Mouse (Mus musculus) bone marrow macrophage, adult 2 months (primary cell): ENCODE results near the gene Ece1. TPM values are rescaled to one million over a fixed set of nuclear protein-coding genes. Genes with fewer than 3 reads are reported as not detected.

Experiments used
- H3K27ac ChIP-seq: 2 replicates; pipeline ENCODE4 v1.5.1; 2012; ENCODE audit warnings: low read depth, low read length; ENCODE audit not compliant: insufficient read depth
- H3K4me1 ChIP-seq: 2 replicates; pipeline ENCODE4 v1.6.1; 2012; ENCODE audit warnings: low read length; ENCODE audit not compliant: control insufficient read depth, insufficient read depth
- H3K4me3 ChIP-seq: 2 replicates; pipeline ENCODE4 v1.5.1; 2012; ENCODE audit warnings: mild to moderate bottlenecking, low read length, moderate library complexity; ENCODE audit not compliant: insufficient read depth
- CTCF ChIP-seq: IDR thresholded peaks from 2 replicates; pipeline ENCODE4 v1.5.1; 2012; ENCODE audit warnings: low read depth, mild to moderate bottlenecking, low read length, moderate library complexity
- POLR2A ChIP-seq: IDR thresholded peaks from 2 replicates; pipeline ENCODE4 v1.6.1; 2012; ENCODE audit warnings: mild to moderate bottlenecking, low read depth, low read length, borderline replicate concordance
- polyA plus RNA-seq: library from polyadenylated mRNA; stranded (reverse); fragments of >200 nt; gene quantifications from 2 replicates; pipeline ENCODE4 v1.2.4, GENCODE M21; 2012; ENCODE audit not compliant: missing spikeins, insufficient read depth, insufficient read length

The Ece1 gene
- polyA plus RNA-seq, 1 experiment: 18.3 TPM

DNA sequence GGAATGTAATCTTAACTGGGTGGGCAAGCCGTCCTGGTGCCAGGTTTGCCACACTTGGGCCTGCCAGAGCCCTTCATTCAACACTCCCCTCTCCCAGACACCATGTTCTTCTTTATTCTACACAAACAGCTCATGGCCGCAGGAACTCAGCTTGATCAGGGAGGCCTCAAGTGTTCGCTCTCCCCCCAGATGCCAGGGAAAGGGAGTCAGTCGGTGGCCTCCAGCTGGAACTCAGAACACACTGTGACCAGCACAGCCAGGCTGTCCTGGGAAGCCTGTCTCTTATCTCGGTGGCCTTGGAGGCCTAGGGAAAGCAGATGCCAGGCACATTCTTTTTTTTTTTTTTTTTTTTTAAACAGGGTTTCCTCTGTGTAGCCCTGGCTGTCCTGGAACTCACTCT is 71.3 kb downstream of the Ece1 start:
- TF ChIP-seq POLR2A (no peak), CTCF (no peak)
- H3K27ac ChIP-seq: no peak overlapping the region
- no peaks in the 10 kb centered on the region for H3K4me1 ChIP-seq
- H3K4me3 ChIP-seq: no peak overlapping the region

DNA sequence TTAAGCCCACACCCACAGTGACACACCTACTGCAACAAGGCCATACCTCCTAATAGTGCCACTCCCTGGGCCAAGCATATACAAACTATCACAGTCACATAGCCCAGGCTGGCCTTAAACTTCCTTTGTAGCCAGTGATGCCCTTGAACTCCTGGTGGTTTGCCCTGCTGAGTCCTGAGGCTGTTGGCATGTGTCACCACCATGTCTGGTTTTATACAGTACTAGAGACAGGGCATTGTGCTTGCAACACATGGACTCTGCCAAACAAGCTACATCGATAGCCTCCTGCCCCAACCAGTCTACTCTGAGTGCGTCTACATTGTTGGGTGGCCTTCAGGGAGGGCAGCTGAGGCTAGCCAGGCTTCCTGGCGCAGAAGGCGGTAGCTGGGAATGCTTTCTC is 74.1 kb downstream of the Ece1 start:
- Histone ChIP-seq H3K4me3 (no peak overlapping the region), H3K4me1 (no peaks in the 10 kb centered on the region), H3K27ac (no peak overlapping the region)
- TF ChIP-seq CTCF (no peak), POLR2A (no peak)

DNA sequence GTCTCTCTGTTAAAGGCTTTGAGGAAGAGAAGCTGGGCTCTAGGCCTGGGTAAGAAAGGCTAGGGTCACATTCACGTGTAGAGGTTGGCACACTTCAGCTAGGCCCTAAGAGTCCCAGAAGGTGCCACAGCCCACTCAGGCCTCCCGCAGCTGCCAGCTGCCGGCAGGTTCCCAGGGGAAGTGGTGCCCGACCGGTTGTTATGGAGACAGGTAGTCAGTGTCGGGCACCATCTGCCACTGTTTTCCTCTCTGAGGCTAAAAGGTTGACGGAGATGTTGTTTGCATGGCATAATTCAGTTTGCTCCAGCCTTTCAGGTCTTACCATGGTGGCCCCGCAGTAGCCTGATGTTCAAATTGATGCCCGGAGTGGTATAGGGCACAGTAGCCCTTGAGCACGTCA is 78.0 kb downstream of the Ece1 start:
- H3K4me3 ChIP-seq: no peak overlapping the region
- no peak for TF ChIP-seq CTCF
- no peak for TF ChIP-seq POLR2A
- no peak overlapping the region for H3K27ac ChIP-seq
- H3K4me1 ChIP-seq: no peaks in the 10 kb centered on the region

DNA sequence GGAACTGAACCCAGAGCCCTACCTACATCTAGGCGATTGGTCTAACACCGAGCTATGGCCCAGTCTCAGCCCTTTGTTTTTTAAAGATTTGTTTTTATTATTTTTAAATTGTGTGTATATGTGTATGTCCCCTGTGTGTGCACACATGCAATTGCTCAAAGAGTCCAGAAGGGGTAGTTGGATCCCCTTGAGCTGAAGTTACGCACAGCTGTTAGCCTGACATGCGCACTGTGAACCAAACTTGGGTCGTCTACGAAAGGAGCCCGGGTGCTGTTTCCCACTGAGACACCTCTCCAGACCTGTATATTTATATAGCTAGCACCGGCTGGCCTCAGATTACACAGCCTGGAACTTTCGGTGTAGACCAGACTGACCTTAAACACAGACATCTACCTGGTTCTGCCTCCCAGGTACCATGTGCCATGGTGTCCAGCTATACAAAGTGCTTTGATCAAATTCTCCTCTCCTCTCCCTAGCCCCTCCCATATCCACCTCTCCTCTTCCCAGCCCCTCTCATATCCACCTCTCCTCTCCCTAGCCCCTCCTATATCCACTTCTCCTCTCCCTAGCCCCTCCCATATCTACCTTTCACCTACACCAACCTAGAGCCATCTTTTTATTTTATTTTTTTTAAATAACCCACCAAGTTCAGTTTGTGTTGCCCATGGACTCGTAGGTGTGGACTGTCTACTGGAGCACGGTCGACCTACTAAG is 79.3 kb downstream of the Ece1 start:
- Histone ChIP-seq H3K27ac (no peak overlapping the region), H3K4me3 (no peak overlapping the region), H3K4me1 (no peaks in the 10 kb centered on the region)
- TF ChIP-seq POLR2A (no peak), CTCF (no peak)

DNA sequence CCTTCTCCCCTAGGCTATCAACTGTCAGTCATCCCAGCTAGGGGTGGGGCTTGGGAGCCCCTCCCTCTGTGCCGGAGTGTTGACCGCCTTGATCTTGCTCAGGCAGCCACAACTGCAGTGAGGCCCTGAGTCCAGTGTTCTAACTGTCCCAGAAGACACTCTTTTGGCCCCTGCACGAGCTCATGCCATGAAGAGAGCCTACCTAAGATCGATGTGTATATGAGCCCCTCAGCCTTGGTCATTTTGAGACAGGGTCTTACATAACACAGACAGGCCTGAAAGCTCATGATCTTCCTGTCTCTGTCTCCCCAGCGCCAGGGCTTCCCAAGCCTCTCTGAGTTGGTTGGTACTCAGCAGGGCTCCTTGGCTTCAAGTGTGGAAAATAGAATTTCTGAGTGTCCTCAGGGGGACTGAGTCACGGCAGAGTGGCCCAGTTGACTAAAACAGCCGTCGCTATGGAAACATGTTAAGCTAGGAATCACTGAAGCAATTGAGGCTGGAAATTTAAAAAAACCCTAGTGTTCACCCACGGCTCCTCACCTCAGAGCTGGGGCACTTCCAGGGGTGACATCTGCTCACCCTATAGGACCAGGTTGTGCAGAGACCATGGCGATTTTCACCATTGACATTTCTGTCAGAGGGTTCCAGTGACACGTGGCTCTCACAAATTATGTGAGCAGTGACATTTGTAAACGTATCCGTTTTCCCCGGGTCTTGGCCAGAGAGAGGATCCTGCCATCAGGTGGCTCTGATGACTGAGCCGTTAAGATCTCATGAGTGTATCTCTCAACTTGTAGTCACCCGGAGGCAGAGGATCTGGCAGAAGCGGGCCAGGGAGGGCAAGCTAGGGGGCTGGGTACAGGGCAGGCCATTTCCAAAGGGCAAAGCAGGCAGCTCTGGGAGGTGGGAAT is 80.1 kb downstream of the Ece1 start:
- no peaks in the 10 kb centered on the region for H3K4me1 ChIP-seq
- TF ChIP-seq CTCF: no peak
- TF ChIP-seq POLR2A: no peak
- H3K4me3 ChIP-seq: no peak overlapping the region
- no peak overlapping the region for H3K27ac ChIP-seq

DNA sequence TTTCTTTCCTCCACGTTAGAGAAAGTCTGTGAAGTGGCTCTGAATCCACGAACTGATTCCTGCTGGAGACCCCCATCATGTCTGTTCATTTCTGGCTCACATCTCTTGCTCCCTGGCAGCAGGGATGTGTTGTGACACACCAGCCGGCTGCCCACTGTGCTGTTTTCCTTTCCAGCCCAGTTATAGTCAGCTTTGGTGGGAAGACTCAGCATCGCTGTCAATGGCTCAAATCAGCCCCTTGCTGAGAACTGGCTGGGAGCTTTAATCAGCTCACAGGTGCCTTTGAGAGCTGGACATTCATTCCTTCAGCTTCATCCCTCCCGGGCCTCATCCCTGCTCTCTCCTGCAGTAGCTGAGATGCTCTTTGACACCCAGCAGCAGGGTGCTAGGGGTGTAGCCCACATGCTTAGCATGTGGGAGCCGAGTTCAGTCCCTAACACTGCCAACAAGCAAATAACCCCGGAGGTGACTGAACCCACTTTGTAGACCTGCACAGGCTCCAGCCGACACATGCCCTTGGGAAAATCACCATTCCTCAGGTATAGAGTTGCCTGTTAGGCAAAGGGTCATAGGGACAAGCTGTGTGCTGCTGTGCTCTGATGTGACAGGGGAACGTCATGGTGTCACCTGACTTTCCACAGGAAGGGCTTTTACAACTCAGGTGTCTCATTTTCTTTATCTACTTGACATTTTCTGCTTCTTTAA is 80.9 kb downstream of the Ece1 start:
- TF ChIP-seq CTCF (no peak), POLR2A (no peak)
- Histone ChIP-seq H3K4me3 (no peak overlapping the region), H3K4me1 (no peaks in the 10 kb centered on the region), H3K27ac (no peak overlapping the region)

DNA sequence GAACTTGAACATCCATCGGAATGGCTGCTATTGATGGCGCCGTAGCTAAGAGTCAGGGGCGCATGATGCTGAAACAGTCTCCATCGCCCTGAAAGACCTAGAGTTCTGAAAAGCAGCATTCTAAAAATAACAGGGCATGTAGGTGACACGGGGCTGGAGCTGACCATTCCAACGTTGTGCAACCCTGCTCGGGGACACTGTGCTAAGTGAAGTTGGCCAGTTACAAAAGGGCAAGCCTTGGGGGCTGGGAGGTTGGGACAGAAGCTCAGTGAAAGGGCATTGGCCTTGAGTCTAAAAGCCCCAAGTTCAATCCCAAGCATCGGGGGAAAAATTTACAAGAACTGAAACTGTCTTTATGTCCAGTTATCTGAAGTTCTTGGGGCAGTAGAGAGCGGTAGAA is 81.5 kb downstream of the Ece1 start:
- H3K27ac ChIP-seq: no peak overlapping the region
- TF ChIP-seq POLR2A: no peak
- TF ChIP-seq CTCF: no peak
- no peak overlapping the region for H3K4me3 ChIP-seq
- no peaks in the 10 kb centered on the region for H3K4me1 ChIP-seq

DNA sequence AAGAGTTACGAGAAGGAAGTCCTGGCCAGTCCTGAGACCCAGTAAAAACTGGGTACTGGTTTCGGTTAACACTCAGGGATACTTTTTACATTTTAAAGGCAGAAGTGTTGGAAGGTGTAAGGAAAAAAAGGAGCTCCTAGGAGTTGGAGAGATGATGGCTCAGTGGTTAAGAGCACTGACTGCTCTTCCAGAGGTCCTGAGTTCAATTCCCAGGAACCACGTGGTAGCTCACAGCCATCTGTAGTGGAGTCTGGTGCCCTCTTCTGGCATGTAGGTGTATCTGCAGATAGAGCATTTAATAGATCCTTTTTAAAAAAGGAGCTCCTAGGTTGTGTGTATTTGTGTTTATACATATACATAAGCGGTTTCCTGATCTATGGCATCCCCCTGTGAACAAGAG is 83.3 kb downstream of the Ece1 start:
- TF ChIP-seq POLR2A (no peak), CTCF (peak; percentile 58; the same call in 1 of the 2 replicates)
- Histone ChIP-seq H3K27ac (no peak overlapping the region), H3K4me3 (no peak overlapping the region), H3K4me1 (no peaks in the 10 kb centered on the region)

DNA sequence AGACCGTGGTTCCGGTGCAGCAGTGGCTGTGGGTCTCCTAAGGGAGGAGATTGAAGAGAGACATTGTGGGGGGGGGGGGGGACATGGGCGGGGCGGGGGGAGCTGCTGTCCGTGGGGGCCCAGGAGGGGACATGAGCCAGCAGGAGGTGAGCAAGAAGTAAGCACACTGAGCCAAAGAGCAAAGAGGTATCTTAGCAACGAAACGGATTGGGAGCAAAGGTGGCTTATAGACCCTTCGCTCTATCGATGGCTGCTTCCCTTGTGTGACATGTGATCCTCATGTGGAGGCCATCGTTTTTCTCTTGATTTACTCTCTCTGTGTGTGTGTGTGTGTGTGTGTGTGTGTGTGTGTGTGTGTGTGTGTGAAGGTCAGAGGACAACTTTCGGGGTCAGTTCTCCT is 84.4 kb downstream of the Ece1 start:
- Histone ChIP-seq H3K27ac (no peak overlapping the region), H3K4me3 (no peak overlapping the region), H3K4me1 (no peaks in the 10 kb centered on the region)
- TF ChIP-seq POLR2A (no peak), CTCF (no peak)

DNA sequence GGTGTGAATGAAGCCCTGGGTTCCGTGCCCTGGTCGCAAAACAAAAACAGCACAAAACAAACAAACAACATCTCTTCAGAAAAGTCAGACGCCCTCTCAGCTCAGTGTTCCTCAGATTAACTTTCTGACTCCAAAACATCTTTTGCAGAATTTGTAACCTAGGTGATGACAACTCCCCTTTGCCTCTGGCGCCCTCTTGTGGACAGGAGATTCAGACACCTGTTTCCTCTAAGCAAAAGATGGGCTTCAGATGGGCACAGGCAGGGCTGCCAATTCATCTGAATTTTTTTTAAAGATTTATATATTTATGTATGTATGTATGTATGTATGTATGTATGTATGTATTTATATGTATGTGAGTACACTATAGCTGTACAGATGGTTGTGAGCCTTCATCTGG is 90.8 kb downstream of the Ece1 start:
- H3K4me3 ChIP-seq: no peak overlapping the region
- no peak overlapping the region for H3K27ac ChIP-seq
- H3K4me1 ChIP-seq: peaks cover 7% of the 10 kb centered on the region
- no peak for TF ChIP-seq POLR2A
- peak; percentile 63; the same call in 1 of the 2 replicates for TF ChIP-seq CTCF
